Comparison of ENCODE assay signal across 21 mouse cellular contexts in the genomic region with DNA sequence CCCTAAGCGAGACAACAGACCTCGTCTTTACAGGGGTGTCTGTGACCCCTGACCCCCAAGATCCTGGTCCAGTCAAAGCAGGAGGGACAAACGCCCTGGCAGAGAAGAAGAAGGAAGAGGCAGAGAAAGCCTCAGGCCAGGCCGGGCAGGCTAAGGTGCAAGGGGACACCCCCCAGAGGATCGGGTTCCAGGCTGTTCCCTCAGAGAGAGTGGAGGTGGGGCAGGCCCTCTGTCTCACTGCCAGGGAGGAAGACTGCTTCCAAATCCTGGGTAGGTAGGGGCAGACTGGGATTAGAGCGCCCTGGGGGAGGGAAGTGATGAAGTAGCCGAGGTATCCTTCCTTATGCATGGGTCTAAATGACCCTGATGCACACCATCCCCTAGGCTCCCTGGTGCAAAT. TPM values are rescaled to one million over a fixed set of nuclear protein-coding genes. Genes with fewer than 3 reads are reported as not detected.
DNase-seq lines count a peak whose midpoint lies in the region; ATAC-seq and TF ChIP-seq lines count a peak whose summit lies in the region.
"Had no signal": no experiment of that assay in that cellular context is flagged by ENCODE, and none has a peak within 500 bp of the region (broad histone marks: within the 10 kb centered on the region; RNA-seq: fewer than 3 reads in every experiment).

No protein-coding gene starts in this region.

- H3K27me3 ChIP-seq in kidney, embryonic 14.5 days (ENCODE audit: control insufficient read depth, insufficient read depth, low read length), result peaks cover 16% of the 10 kb centered on the region
- H3K27me3 ChIP-seq: Patski had no signal

- peak; percentile 86 for DNase-seq in gastrocnemius, adult 18-20 months (ENCODE audit: low spot score)
- DNase-seq in gastrocnemius, postnatal 4 days (ENCODE audit: low spot score in 2 of 2), result no peak
- DNase-seq in gastrocnemius, adult 2 months, result peak; percentile 91
- peak; percentile 81 for DNase-seq in gastrocnemius, postnatal 25 days
- DNase-seq in thymus, postnatal 25 days, result no peak
- DNase-seq in urinary bladder, postnatal 10 days (ENCODE audit: low spot score), result no peak
- DNase-seq: adrenal gland, postnatal 36 days; cerebellum, adult 2 months; cerebellum, postnatal 10 days; forebrain, postnatal 0 days; heart, postnatal 4 days had no signal

- ATAC-seq in kidney, embryonic 14.5 days (ENCODE audit: low FRiP score, low TSS enrichment), result no peak
- ATAC-seq: activated CD4-positive, CD25-positive, alpha-beta regulatory T cell, adult 4 months; inflammation-experienced regulatory T-cells, adult 6 months had no signal

- H3K4me3 ChIP-seq in gastrocnemius, adult 2 months, result peak overlapping the region; percentile 82
- no peak overlapping the region for H3K4me3 ChIP-seq in kidney, embryonic 14.5 days (ENCODE audit: low read length)
- H3K4me3 ChIP-seq: forebrain, embryonic 13.5 days had no signal

- intact Hi-C loops in gastrocnemius, adult 2 months (cut with DNase I), result loop anchor here (10.0 kb wide), 1 partner anchor 231 kb away; no protein-coding TSS in a partner anchor

- H3K9ac ChIP-seq in kidney, embryonic 14.5 days (ENCODE audit: low read depth, low read length), result no peak overlapping the region

- no peaks in the 10 kb centered on the region for H3K9me3 ChIP-seq in kidney, embryonic 14.5 days (ENCODE audit: control insufficient read depth, low read length)
- H3K9me3 ChIP-seq: embryonic facial prominence, embryonic 10.5 days; forebrain, embryonic 13.5 days; heart, embryonic 13.5 days; hindbrain, embryonic 12.5 days had no signal

- peaks cover 13% of the 10 kb centered on the region for H3K4me1 ChIP-seq in kidney, embryonic 14.5 days (ENCODE audit: control insufficient read depth, insufficient read depth, low read length)

- no peak for TF ChIP-seq CTCF in gastrocnemius, adult 2 months (IDR thresholded peaks at IDR 0.05)

- H3K27ac ChIP-seq in gastrocnemius, adult 2 months, result peak overlapping the region; percentile 99
- no peak overlapping the region for H3K27ac ChIP-seq in kidney, embryonic 14.5 days (ENCODE audit: low read depth, low read length)
- H3K27ac ChIP-seq: embryonic facial prominence, embryonic 10.5 days; forebrain, embryonic 13.5 days; heart, embryonic 13.5 days; hindbrain, embryonic 12.5 days had no signal

- no peaks in the 10 kb centered on the region for H3K36me3 ChIP-seq in kidney, embryonic 14.5 days (ENCODE audit: control insufficient read depth, insufficient read depth, low read length)
- H3K36me3 ChIP-seq: embryonic facial prominence, embryonic 10.5 days; heart, embryonic 13.5 days; hindbrain, embryonic 12.5 days had no signal

- 23% methylated on average over 7 of the region's 7 CpGs for WGBS in kidney, embryonic 14.5 days

- H3K4me2 ChIP-seq in kidney, embryonic 14.5 days (replicated peaks; ENCODE audit: low read depth, low read length), result no peak overlapping the region

RNA-seq across cellular contexts. Expression of gene Mylk2, which starts 2.3 kb away (rescaled TPM):
- 100 to 1,000 TPM; 671 to 798 TPM for total RNA-seq in gastrocnemius, adult 18-20 months (2021)
- 100 to 1,000 TPM in 1 of 2 experiments, 10 to 100 TPM in 1; 95.7 to 138 TPM for total RNA-seq in gastrocnemius, postnatal 4 days (2021)
- total RNA-seq in gastrocnemius, adult 2 months (2021), result 100 to 1,000 TPM; 445 to 720 TPM
- total RNA-seq in gastrocnemius, postnatal 25 days (2021), result 100 to 1,000 TPM; 290 to 471 TPM
- polyA plus RNA-seq in kidney, embryonic 14.5 days (2014; fragmentation: Nextera tagmentation; extraction: Ambion mirVana), result 0.13 TPM in 1 of 2 replicates, not detected in the other
- total RNA-seq: adrenal gland, adult 18-20 months; adrenal gland, postnatal 36 days had no signal
- polyA plus RNA-seq: activated CD4-positive, CD25-positive, alpha-beta regulatory T cell, adult 4 months; cerebellum, adult 2 months; forebrain, embryonic 13.5 days; forebrain, postnatal 0 days; hindbrain, embryonic 12.5 days; inflammation-experienced regulatory T-cells, adult 6 months had no signal

RNA-seq across cellular contexts. Expression of gene Foxs1, which starts 19.5 kb away (rescaled TPM):
- total RNA-seq in gastrocnemius, adult 18-20 months (2021), result 1 to 10 TPM in 1 of 2 experiments, under 1 TPM in 1; 0.75 to 1.8 TPM
- total RNA-seq in gastrocnemius, postnatal 4 days (2021), result 1 to 10 TPM; 5.4 to 7.3 TPM
- 1 to 10 TPM; 1.4 to 1.7 TPM for total RNA-seq in gastrocnemius, adult 2 months (2021)
- total RNA-seq in gastrocnemius, postnatal 25 days (2021), result 1 to 10 TPM; 1.8 to 2.4 TPM
- polyA plus RNA-seq in kidney, embryonic 14.5 days (2014; fragmentation: Nextera tagmentation; extraction: Ambion mirVana), result 4.4 and 4.8 TPM in 2 replicates
- polyA plus RNA-seq: activated CD4-positive, CD25-positive, alpha-beta regulatory T cell, adult 4 months; inflammation-experienced regulatory T-cells, adult 6 months had no signal

RNA-seq across cellular contexts. Expression of gene Dusp15, which starts 38.0 kb away (rescaled TPM):
- under 1 TPM; 0.26 to 0.34 TPM for total RNA-seq in gastrocnemius, adult 18-20 months (2021)
- 1 to 10 TPM; 3.6 to 3.8 TPM for total RNA-seq in gastrocnemius, postnatal 4 days (2021)
- under 1 TPM; 0.45 to 0.61 TPM for total RNA-seq in gastrocnemius, adult 2 months (2021)
- total RNA-seq in gastrocnemius, postnatal 25 days (2021), result 1 to 10 TPM; 1.1 to 1.5 TPM
- polyA plus RNA-seq in kidney, embryonic 14.5 days (2014; fragmentation: Nextera tagmentation; extraction: Ambion mirVana), result 2.3 and 2.5 TPM in 2 replicates
- polyA plus RNA-seq: activated CD4-positive, CD25-positive, alpha-beta regulatory T cell, adult 4 months; heart, postnatal 0 days; inflammation-experienced regulatory T-cells, adult 6 months had no signal

RNA-seq across cellular contexts. Expression of gene Ttll9, which starts 48.8 kb away (rescaled TPM):
- total RNA-seq in gastrocnemius, adult 18-20 months (2021), result not detected
- not detected for total RNA-seq in gastrocnemius, postnatal 4 days (2021)
- total RNA-seq in gastrocnemius, adult 2 months (2021), result not detected
- total RNA-seq in gastrocnemius, postnatal 25 days (2021), result not detected
- polyA plus RNA-seq in kidney, embryonic 14.5 days (2014; fragmentation: Nextera tagmentation; extraction: Ambion mirVana), result 1.1 and 1.2 TPM in 2 replicates
- total RNA-seq: heart, postnatal 4 days had no signal

Comparison
In these comparisons a context has a peak if more than half of its experiments do, and no peak if none do; other contexts are left out.
1. DNase-seq: peak in gastrocnemius, adult 18-20 months (single experiment), gastrocnemius, adult 2 months (single experiment) and gastrocnemius, postnatal 25 days (single experiment); none in gastrocnemius, postnatal 4 days (0 of 2), thymus, postnatal 25 days (single experiment) and urinary bladder, postnatal 10 days (single experiment).